Mouse (Mus musculus) fibroblast of lung, adult 2 months (primary cell): ENCODE data around the gene Gm19402.
A peak's percentile ranks its signal among the peaks of the same experiment; 100 is the strongest.
"Not testable (repeated sequence)": the region's sequence is repeated elsewhere in the genome, so short reads cannot be mapped to it uniquely, and the experiment has no call there.

Experiments
- DNase-seq: peaks from one replicate; pipeline ENCODE4 v3.0.0-alpha.2; 2011; ENCODE audit warnings: low read depth

The Gm19402 gene

GRCm38 (mm10) chr10:77690356-77690807 is at the start of gene Gm19402:
Gene Gm19402 (minus strand): TSS chr10:77690757.
- DNase-seq: not testable (repeated sequence)

DNA sequence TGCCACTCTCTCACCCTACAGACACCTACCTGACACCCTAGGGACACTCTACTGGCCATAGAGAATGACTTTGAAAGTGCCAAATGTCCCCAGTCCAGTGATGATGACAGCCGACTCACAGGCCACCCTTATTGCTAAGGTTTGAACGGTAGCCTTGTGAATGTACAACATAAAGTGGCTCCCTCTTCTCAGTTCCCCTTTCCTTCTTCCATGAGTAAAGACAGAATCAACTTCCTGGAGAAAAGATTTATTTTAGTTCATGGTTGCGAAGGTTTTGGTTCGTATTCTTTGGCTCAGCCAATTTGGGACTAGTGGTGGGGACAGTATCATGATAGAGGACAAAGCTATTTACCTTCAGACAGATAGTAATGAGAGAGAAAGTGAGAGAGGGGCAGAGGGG is 48.4 kb upstream of the Gm19402 start:
- no peak for DNase-seq

DNA sequence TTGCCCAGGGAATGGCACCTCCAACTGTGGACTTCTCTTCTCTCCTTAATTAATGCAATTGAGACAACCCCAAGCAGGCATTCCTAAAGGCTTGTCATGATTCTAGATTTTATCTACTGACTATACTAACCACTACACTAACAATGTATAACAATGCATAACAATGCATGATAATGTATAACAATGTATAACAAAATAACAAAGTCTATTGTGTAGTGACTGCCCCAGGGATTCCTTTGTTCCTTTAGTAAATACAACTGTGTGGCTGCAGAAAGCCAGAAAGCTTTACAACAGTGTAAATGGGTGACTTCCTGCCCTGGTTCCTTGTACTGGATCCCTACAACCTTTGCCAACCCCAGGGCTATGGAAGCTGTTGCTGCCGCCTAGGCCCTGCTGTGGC is 45.4 kb upstream of the Gm19402 start:
- DNase-seq: no peak

DNA sequence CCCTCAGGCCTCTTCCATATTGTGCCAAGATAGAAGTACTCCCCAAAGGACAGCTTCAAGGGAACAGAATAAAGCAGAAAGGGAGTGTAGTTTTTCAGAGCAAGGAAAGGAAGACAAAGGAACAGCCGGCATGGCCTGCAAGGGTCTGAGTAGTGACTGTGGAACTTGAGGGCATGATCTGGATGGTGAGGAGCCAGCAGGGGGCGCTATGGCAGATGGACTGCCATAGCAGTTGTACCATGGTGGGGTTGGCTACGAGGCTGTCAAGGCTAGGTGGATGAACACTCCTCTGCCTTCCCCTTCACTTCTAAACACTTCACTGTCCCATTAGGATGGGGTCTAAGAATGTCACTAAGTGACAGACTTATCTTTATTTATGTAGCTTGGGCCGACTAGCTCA is 38.7 kb upstream of the Gm19402 start:
- DNase-seq: no peak

GRCm38 (mm10) chr10:77728280-77728679 is 37.7 kb upstream of the Gm19402 start:
- no peak for DNase-seq

GRCm38 (mm10) chr10:77726186-77726585 is 35.6 kb upstream of the Gm19402 start, which contains the start of gene Gm10100:
Gene Gm10100 (plus strand): TSS chr10:77726486.
- DNase-seq: no peak

- DNase-seq: no peak
Observed at GRCm38 (mm10) chr10:77724855-77725254, 34.3 kb upstream of the Gm19402 start.

DNA sequence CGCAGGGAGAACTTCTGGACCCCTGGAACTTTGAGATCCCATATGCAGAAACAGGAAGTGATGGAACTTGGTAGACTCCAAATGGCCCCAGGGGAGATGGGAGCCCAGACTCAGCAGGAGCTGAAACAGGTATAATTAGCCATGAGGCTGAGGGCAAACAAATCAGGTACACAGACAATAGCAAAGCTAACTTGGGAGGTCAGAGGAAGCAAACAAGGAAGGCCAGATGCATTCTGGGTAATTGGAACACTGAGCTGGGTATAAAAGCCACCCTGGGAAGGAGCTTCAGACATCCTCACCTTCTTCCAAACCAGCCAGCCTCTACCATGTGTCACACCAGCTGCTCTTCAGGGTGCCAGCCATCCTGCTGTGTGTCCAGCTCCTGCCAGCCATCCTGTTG is 29.7 kb upstream of the Gm19402 start, which contains the start of gene Krtap12-1:
Krtap12-1 (plus strand) TSS at position 301 of the 400 bp plus-strand sequence.
- DNase-seq: not testable (repeated sequence)

GRCm38 (mm10) chr10:77715507-77715906 is 24.9 kb upstream of the Gm19402 start, which contains the start of gene Gm10142:
Gene Gm10142 (plus strand): TSS chr10:77715807.
- DNase-seq: no peak

DNA sequence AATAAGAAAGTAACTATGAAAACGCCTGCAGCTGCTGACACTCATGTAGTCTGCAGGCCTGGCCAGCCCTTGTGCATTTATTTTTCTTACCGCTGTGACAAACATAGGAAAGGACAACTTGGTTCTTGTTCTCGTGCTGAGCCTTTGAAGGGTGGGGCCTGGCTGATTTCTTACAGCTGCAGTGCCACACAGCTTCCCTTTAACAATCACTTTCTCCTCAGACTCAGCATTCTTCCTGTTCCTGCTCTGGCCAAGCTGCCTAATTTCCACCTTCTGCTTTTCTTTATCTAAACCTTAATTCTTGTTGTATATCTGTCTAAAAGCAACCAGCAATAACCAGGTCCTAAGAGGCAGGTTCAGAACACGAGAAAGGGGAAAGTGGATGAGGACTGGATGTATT is 23.2 kb upstream of the Gm19402 start:
- no peak for DNase-seq

DNA sequence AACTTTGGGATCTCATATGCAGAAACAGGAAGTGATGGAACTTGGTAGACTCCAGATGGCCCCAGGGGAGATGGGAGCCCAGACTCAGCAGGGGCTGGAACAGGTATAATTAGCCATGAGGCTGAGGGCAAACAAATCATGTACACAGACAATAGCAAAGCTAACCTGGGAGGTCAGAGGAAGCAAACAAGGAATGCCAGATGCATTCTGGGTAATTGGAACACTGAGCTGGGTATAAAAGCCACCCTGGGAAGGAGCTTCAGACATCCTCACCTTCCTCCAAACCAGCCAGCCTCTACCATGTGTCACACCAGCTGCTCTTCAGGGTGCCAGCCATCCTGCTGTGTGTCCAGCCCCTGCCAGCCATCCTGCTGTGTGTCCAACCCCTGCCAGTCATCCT is 20.6 kb upstream of the Gm19402 start, which contains the start of gene Gm10024:
Gm10024 (plus strand) TSS at position 301 of the 400 bp plus-strand sequence.
- not testable (repeated sequence) for DNase-seq

GRCm38 (mm10) chr10:77709831-77710230 is 19.3 kb upstream of the Gm19402 start:
- no peak for DNase-seq

DNA sequence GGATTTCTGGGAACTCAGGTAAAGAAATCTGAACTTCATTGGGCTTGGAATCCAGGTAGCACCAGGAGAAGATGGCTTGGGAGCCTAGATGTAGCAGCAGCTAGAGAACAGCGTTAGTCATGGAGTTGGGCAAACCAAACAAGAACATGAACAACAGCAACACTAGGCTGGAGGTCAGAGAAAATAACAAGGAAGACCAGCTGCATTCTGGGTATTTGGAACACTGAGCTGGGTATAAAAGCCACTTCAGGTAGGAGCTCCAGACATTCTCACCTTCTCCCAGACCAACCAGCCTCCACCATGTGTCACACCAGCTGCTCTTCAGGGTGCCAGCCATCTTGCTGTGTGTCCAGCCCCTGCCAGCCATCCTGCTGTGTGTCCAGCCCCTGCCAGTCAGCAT is 15.8 kb upstream of the Gm19402 start, which contains the start of gene Gm10272:
Gm10272 (plus strand) TSS at position 301 of the 400 bp plus-strand sequence.
- no peak for DNase-seq

DNA sequence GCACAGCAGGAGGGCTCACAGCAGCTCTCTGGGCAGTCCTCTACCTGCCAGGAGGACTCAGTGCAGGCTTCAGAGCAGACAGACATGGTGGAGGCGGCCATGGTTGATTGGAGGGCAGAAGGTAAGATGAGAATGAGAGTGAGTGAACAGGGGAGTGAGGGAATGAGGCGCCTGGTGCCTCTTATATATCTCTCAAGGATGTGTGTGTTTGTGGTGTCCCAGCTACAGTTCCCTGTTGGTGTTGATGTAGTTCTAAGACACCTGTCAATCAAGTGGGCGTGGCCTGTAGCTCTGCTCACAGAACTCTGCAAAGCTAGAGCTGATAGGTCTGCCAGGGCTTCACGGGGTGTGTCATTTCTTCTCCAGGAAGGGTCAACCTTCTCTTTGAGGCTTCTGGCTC is 6.6 kb upstream of the Gm19402 start, which contains the start of gene Gm9508:
Gm9508 (minus strand) TSS at position 101 of the 400 bp plus-strand sequence.
- DNase-seq: no peak

DNA sequence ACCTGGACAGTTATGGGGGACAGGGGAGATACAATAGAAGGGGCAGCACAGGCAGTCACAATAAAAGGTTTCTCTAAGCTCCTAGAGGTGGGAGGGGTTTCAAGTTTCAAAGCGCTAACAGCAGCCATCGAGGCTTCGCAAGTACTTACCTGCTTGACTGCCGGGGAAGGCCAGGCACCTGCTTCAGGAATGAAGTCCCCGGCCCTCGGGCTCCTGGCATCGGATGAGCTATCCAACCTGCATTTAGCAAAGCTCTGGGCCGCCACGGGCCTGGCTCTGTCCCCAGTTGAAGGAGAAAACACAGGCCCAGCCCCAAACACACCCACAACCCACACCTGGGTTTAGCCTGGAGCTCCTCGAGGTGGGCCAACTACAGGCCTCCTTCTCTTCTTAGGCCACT is 3.5 kb downstream of the Gm19402 start:
- no peak for DNase-seq

DNA sequence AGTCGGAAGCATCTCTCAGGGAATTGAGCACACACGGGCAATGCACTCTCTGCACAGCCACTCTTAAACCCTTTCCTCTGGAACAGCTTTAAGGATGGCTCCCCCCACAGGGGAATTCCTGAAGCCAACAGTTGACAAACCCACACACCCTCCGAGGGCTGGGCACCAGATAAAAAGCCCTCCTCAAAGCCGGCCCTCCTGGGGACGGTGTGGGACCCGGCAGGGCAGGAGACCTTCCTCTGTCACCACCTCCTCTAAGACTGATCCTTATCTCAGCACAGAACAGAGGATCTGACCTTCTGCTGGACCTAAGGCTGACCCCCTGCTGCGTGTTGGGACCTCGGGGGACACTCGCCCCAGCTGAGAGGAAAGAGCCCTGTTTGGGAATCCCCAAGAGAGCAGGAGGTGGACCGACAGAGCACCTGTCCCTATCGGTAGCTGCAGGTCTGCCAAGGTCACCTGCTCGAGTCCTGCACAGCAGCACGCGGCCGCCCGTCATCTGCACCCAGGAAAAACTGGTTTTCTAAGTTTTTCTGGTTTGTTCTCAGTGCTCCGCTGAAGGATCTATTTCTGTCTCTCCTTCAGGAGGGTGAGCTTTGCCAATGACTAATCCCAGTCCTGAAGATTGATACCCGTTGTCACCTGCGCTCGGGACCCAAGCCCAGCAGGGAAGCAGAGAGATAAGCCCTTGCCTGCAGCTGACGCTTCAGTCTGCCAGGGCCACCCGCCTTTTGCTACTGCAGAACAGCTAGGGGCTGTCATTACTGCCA is 4.5 kb downstream of the Gm19402 start, which contains the start of gene Tspear:
Tspear (plus strand) TSS at position 675 of the 770 bp plus-strand sequence.
- no peak for DNase-seq

GRCm38 (mm10) chr10:77684181-77684580 is 6.4 kb downstream of the Gm19402 start:
- DNase-seq: no peak

- no peak for DNase-seq
Observed at GRCm38 (mm10) chr10:77682994-77683393, 7.6 kb downstream of the Gm19402 start.

GRCm38 (mm10) chr10:77677562-77677961 is 13.0 kb downstream of the Gm19402 start:
- DNase-seq: no peak

DNA sequence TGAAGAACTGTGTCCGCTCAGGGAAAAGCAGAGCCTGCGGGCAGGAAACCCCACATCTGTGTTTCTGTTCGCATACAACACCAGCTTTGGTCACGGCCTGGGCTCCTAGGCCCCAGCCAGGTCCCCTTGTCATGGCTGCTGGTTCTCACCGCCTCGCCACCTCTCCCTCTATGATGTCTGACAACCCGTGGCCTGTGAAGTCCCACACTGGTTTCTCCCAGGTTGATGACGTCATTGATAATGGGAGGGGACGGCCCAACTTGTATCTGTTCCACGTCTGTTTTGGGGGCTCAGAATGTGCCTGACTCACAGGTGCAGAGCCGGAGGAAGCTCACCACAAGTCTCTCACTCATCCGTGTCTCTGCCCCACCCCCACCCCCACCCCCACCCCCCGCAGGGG is 16.8 kb downstream of the Gm19402 start:
- no peak for DNase-seq

DNA sequence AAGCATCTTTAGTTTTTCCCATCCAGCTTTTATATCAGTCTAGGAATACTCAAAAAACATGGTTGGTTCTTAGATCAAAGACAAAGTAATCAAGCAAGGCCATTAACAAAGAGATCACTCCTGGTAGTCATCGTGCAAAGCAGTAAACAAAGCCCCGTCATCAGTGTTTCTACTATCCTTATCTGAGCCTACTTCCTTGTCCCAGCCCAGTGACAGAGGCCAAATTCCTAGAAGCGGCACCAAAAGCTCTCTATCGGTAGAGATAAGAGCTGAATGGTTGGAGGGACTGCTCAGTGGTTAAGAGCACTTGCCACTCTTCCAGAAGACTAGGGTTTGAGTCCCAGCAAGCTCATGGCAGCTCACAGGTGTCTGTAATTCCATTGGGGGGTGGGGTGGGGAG is 19.0 kb downstream of the Gm19402 start:
- no peak for DNase-seq

DNA sequence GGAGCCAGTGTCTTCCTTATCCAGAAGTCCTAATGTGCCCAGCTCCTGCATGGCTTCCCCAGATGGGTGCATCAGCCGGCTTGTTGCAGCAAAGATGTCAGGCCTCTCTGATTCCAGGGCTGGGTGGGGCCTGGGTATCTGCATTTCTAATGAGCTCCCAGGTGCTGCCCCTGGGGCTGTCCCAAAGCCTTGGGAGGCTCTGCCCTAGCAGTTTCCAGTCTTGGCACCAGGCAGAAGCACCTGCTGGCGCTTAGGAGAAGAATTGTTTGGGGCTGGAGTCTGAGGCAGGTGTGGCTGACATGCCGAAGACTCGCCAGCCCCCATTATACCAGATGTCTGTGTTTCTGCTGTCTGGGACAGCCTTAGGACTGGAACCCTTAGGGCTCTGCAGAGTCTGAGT is 19.8 kb downstream of the Gm19402 start:
- no peak for DNase-seq

DNA sequence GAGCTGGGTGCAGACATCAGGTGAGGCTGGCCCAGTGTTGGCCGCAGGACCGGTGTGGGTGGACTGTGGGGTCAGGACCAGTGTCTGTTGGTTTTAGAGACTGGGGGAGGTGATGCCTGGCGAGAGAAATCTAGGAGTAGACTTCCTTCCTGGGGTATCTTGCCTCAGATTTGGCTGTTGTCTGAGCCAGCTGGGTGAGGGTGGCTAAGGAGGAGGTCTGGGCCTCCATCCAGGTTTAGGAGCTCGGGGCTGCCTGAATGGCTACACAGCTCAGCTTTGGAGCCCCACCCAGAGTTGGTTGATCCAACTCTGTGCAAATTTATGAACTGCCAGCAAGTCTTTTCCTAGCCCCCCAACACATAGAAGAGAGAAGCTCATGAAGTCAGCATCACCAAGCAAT is 23.2 kb downstream of the Gm19402 start:
- DNase-seq: peak; percentile 10
